Mouse (Mus musculus): ENCODE data around the gene Cd164l2.

GRCm38 (mm10) chr4:133240490-133240921 is 28.6 kb downstream of the Cd164l2 start, which contains the start of gene Map3k6:
- TF ChIP-seq CTCF (IDR thresholded peaks at IDR 0.05; ENCODE audit: borderline replicate concordance, insufficient read depth, low read depth, low read length) (no peak), POLR2A (IDR thresholded peaks at IDR 0.05; ENCODE audit: borderline replicate concordance, insufficient read depth, low read length) (no peak)

Measured in cerebellum, adult 2 months (tissue).